Mouse (Mus musculus) thymus, adult 2 months (tissue): ENCODE measurements around the gene Ankrd39. TPM values are rescaled to one million over a fixed set of nuclear protein-coding genes. Genes with fewer than 3 reads are reported as not detected.
"Not testable (repeated sequence)": the region's sequence is repeated elsewhere in the genome, so short reads cannot be mapped to it uniquely, and the experiment has no call there.

Experiments used
- DNase-seq: peaks from one replicate; pipeline ENCODE4 v3.0.0; 2021
- H3K27ac ChIP-seq: fragments of 200-500 bp; 2 replicates; pipeline ENCODE4 v1.5.1; 2012; ENCODE audit warnings: low read length, control low read depth; ENCODE audit not compliant: control insufficient read depth, insufficient read depth
- H3K27me3 ChIP-seq: fragments of 200-500 bp; 2 replicates; pipeline ENCODE4 v1.6.1; 2012; ENCODE audit warnings: mild to moderate bottlenecking, low read length, moderate library complexity, mixed read lengths; ENCODE audit not compliant: control insufficient read depth, insufficient read depth
- H3K36me3 ChIP-seq: fragments of 200-500 bp; 2 replicates; pipeline ENCODE4 v1.6.1; 2012; ENCODE audit warnings: mild to moderate bottlenecking, low read length, moderate library complexity; ENCODE audit not compliant: control insufficient read depth, insufficient read depth
- H3K4me1 ChIP-seq: fragments of 200-500 bp; replicated peaks from 2 replicates; pipeline ENCODE4 v1.6.1; 2012; ENCODE audit warnings: low read length; ENCODE audit not compliant: control insufficient read depth, insufficient read depth
- H3K4me3 ChIP-seq: fragments of 200-500 bp; 2 replicates; pipeline ENCODE4 v1.5.1; 2012; ENCODE audit warnings: mild to moderate bottlenecking, low read length, control low read depth, moderate library complexity; ENCODE audit not compliant: control insufficient read depth, insufficient read depth
- CTCF ChIP-seq: fragments of 200-500 bp; IDR thresholded peaks from 2 replicates; pipeline ENCODE4 v1.5.1; 2012; ENCODE audit warnings: mild to moderate bottlenecking, control low read depth, low read length, moderate library complexity, borderline replicate concordance; ENCODE audit not compliant: control insufficient read depth, poor library complexity, insufficient read depth; ENCODE audit errors: extremely low read depth
- POLR2A ChIP-seq: fragments of 200-500 bp; IDR thresholded peaks from 2 replicates; pipeline ENCODE4 v1.6.1; 2012; ENCODE audit warnings: mild to moderate bottlenecking, low read length, control low read depth, moderate library complexity; ENCODE audit not compliant: control insufficient read depth, poor library complexity, insufficient read depth; ENCODE audit errors: extremely low read depth
- WGBS: fragments of 180-500 bp; shearing (Covaris S2); methylation state at CpG from one replicate; pipeline ENCODE4 v1.1.7; 2018; 5-methylcytosine and 5-hydroxymethylcytosine counted together
- polyA plus RNA-seq: library from polyadenylated mRNA; depleted of rRNA; stranded (reverse); fragments of >200 nt; gene quantifications from 2 replicates; pipeline ENCODE4 v1.2.3, GENCODE M21; 2012

The Ankrd39 gene
- polyA plus RNA-seq, 1 experiment = 48.4 TPM

DNA sequence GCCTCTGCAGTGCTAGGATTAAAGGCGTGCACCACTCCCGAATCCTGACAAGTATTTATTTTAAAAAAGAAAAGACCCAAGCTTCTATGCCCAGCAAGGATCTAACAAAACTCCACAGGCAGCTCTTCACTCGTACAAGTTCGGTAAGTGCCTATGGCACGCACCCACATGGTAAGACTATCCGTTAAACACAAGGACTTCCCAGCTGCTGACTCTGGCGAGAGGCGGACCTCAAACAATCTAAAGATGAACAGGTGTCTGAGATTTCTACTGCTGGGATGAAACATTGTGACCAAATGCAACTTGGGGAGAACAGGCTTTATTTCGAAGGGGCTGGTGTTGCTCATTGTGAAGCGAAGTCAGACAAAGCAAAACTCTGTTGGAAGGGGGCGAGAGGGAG is 7.1 kb downstream of the Ankrd39 start:
- H3K27me3 ChIP-seq = no peaks in the 10 kb centered on the region
- H3K4me1 ChIP-seq = no peaks in the 10 kb centered on the region
- TF ChIP-seq POLR2A = no peak
- no peak for TF ChIP-seq CTCF
- no peak overlapping the region for H3K27ac ChIP-seq
- peaks cover 17% of the 10 kb centered on the region; the same call in 1 of the 2 replicates for H3K36me3 ChIP-seq
- no peak overlapping the region for H3K4me3 ChIP-seq
- DNase-seq = no peak
- 94% methylated on average over 11 of the region's 11 CpGs for WGBS

GRCm38 (mm10) chr1:36539186-36539585 is 8.1 kb downstream of the Ankrd39 start, which contains the start of gene Gm42417:
TSS of gene Gm42417 (minus strand) at chr1:36539429.
- Histone ChIP-seq H3K27ac (no peak within 1 kb of the TSS), H3K36me3 (peaks cover 17% of the 10 kb centered on the region; the same call in 1 of the 2 replicates), H3K4me1 (peaks cover 9% of the 10 kb centered on the region), H3K4me3 (no peak within 1 kb of the TSS), H3K27me3 (no peaks in the 10 kb centered on the region)
- DNase-seq = no peak
- TF ChIP-seq CTCF = no peak
- TF ChIP-seq POLR2A = no peak
- WGBS = 89% methylated on average over 9 of the region's 9 CpGs

GRCm38 (mm10) chr1:36538727-36539126 is 8.5 kb downstream of the Ankrd39 start:
- no peak for DNase-seq
- H3K4me1 ChIP-seq = peaks cover 10% of the 10 kb centered on the region
- peaks cover 17% of the 10 kb centered on the region; the same call in 1 of the 2 replicates for H3K36me3 ChIP-seq
- no peak overlapping the region for H3K27ac ChIP-seq
- H3K27me3 ChIP-seq = no peaks in the 10 kb centered on the region
- H3K4me3 ChIP-seq = no peak overlapping the region
- WGBS = 88% methylated on average over 4 of the region's 4 CpGs
- TF ChIP-seq POLR2A (no peak), CTCF (no peak)

DNA sequence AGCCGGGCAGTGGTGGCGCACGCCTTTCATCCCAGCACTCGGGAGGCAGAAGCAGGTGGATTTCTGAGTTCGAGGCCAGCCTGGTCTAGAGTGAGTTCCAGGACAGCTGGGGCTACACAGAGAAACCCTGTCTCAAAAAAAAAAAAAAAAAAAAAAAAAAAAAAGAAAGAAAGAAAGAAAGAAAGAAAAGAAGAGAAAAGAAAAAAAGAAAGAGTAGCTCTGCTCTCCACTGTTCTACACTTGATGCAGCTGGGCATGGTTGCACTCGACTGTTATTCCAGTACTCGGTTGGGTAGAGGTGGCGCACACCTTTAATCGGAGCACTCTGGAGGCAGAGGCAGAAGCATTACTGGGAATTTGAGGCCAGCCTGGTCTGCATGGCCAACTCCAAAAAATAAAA is 10.5 kb downstream of the Ankrd39 start, which contains the start of gene Ankrd23:
TSS of gene Ankrd23 (minus strand) at position 101 of the 400 bp plus-strand sequence.
- H3K27me3 ChIP-seq, DNase-seq, H3K4me3 ChIP-seq, H3K27ac ChIP-seq: not testable (repeated sequence)
- Histone ChIP-seq H3K4me1 (peaks cover 10% of the 10 kb centered on the region), H3K36me3 (peaks cover 15% of the 10 kb centered on the region; the same call in 1 of the 2 replicates)
- 99% methylated on average over 9 of the region's 9 CpGs for WGBS

- Histone ChIP-seq H3K27me3 (no peaks in the 10 kb centered on the region), H3K36me3 (peaks cover 11% of the 10 kb centered on the region; the same call in 1 of the 2 replicates), H3K4me3 (no peak overlapping the region), H3K27ac (no peak overlapping the region), H3K4me1 (peaks cover 10% of the 10 kb centered on the region)
- WGBS = 95% methylated on average over 8 of the region's 8 CpGs
- no peak for TF ChIP-seq POLR2A
- TF ChIP-seq CTCF = no peak
- DNase-seq = no peak
These were observed 10.9 kb downstream of the Ankrd39 start for GRCm38 (mm10) chr1:36536397-36536728.

DNA sequence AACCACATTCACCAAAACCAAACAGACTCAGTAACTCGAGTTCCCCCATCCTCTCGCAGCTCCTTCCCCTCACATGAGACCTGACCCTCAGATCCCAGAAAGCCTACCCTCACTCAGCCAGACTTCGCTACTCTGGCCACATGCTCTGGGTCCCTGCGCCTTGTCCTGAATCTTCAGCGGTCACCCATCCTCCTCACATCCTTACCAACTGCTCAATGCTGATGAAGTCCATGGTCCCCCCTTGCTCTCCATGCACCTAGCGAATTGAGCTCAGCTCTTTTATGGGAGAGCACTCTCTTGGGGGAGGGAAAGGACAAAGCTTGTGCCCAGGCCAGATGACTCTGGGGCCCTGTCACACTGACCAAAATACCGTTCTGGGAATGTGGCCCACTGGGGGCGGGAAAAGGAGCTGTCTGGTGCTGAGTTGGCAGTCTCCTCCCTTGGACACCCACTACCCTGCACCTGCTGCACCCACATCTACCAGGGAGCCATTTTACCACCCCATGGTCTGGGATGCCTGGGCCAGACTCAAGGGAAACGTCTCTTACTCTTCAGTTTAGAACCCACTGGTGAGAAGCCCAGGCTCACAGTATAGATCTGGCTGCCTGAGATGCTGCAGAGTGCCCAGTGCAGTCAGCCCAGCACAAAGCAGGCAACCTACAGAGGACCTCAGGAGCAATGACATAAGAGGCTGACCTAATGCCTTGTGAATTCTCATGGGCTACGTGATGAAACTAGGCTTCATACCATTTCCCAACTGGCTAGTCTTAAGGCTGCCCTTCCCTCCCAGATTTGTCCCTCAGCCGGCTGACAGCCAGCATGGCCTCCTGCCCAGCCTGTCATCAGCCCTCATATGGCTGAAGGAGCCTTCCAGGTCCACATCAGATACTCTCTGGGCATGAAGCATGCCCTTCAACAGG is 11.5 kb downstream of the Ankrd39 start:
- Histone ChIP-seq H3K4me3 (no peak overlapping the region), H3K27me3 (no peaks in the 10 kb centered on the region), H3K4me1 (peaks cover 10% of the 10 kb centered on the region), H3K27ac (no peak overlapping the region), H3K36me3 (0 out of 2 replicates have a peak, but pooled peaks cover 8% of the 10 kb centered on the region)
- DNase-seq = no peak
- TF ChIP-seq CTCF = no peak
- TF ChIP-seq POLR2A = no peak
- 93% methylated on average over 11 of the region's 11 CpGs for WGBS
